Mouse (Mus musculus): ENCODE results near the gene Alk. TPM values are rescaled to one million over a fixed set of nuclear protein-coding genes. Genes with fewer than 3 reads are reported as not detected.

The Alk gene
- total RNA-seq (2015; ENCODE audit: low replicate concordance), result not detected in 2 replicates
- total RNA-seq (2017; ENCODE audit: low replicate concordance), result not detected in 2 replicates

DNA sequence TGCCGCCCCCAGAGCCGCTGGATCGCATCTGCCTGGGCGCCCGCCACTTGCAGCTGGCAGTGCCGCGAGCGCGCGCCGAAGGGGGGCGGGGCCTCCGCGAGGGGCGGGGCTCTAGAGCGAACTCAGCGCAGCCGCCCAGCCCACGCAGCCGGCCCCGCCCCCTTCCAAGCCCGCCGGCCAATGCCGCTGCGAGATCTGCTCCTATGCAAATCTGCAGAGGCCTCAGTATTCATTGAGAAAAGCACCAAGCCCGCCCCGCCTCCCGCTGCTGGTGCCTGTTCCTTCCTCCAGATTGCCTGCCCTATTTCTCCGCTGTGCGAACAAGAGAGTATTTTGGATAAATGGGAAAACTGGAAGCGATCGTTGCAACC is at the start of gene Alk:
Alk (minus strand) TSS at position 18 of the 371 bp plus-strand sequence.
- ATAC-seq (replicated peaks; ENCODE audit: low FRiP score, poor library complexity, severe bottlenecking), result no peak

DNA sequence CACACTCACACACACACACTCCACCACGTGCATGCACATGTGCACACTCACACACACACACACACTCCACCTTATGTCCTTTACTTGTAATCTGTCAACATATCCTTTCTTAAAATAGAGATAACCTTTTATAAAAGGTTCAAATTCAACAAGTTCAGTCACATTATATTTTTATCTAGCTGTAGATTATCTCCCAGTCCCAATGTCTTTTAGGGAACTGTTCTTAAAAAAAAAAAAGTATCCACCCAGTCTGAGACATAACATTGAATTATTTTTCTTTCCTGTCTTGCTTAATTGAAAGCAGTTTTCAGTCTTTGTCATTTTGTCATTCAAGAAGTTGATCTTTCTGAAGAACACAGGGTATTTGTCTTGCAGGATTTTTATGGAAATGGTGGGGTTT is 48.4 kb upstream of the Alk start:
- ATAC-seq (replicated peaks; ENCODE audit: low FRiP score, poor library complexity, severe bottlenecking), result no peak

DNA sequence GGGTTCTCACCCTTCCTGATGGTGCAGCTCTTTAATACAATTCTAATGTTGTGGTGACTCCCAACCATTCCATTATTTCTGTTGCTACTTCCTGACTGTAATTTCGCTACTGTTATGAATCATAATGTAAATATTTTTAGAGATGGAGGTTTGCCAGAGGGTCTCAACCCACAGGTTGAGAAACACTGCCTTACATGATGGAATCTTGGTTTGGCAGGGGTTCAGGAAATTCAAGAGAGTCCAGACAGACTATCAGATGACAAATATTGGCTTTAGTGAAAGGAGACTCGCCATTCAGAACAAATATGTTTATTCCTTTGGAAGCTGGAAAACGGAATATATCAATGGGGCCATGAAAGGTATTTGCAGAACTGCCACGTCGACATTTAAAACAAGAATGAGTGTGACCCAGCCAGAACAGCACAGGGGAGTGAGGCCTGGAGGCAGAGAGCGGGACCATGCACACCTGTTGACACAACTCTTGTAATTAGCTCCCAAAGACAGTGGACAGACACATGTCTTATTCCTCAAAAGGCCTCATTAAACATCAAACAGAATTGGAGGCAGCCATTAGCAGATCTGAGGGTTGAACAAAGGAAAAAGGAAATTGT is 44.3 kb upstream of the Alk start:
- no peak for ATAC-seq (replicated peaks; ENCODE audit: low FRiP score, poor library complexity, severe bottlenecking)

DNA sequence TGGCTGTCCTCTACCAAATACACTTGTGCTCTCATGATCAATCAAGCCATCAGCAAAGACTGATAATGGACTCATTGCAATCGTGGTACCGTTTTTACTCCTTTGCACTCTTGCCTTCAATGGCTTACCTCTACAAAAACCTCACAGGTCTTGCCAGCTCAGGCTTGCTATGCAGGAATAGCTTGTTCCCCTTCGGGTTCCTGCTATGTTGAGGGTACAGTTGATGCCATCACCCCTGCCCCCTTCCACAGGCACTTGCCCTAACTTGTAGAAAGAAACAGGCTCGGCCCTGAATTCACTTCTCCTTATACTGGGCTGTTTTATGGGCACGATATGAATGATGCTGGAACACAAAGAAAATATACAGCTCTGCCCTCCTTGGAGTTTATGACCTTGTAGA is 41.7 kb upstream of the Alk start:
- no peak for ATAC-seq (replicated peaks; ENCODE audit: low FRiP score, poor library complexity, severe bottlenecking)

DNA sequence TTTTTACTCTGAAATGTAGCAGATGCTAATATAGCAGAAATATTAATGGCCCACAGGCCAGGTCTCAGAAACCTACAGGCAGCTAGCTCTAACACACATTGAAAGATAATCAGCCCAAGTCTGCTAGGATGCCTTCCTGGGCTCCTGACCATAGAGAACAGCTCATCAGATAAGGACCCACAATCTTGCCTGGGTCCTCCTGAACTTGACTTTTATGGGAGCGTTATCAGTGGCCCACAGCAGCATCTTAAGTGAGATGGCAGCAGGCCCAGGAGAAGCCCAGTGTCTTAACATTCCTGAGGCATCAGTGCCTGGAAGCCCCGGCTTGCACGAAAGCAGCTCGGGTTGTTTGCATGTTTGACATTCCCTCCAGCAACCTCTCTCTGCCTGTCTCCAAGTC is 35.7 kb upstream of the Alk start:
- no peak for ATAC-seq (replicated peaks; ENCODE audit: low FRiP score, poor library complexity, severe bottlenecking)

DNA sequence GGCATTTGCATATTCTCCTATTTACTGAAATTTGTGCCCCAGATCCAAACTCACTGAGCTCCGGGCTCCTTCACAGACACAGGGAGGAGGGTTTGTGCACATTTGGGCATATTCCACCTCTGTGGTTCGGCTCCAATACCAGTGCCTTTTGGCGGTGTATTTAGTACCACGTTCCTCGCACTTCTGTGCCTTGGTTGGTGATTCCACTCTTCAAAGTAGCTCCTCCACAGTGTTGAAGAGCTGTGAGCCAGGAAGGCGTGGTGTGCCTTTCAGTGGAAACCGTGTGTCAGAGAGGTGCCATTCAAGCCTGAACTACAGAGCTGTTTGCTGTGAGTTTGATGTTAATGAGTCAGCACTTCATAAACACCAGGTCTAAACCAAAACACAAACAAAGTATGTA is 35.0 kb upstream of the Alk start:
- ATAC-seq (replicated peaks; ENCODE audit: low FRiP score, poor library complexity, severe bottlenecking), result no peak

DNA sequence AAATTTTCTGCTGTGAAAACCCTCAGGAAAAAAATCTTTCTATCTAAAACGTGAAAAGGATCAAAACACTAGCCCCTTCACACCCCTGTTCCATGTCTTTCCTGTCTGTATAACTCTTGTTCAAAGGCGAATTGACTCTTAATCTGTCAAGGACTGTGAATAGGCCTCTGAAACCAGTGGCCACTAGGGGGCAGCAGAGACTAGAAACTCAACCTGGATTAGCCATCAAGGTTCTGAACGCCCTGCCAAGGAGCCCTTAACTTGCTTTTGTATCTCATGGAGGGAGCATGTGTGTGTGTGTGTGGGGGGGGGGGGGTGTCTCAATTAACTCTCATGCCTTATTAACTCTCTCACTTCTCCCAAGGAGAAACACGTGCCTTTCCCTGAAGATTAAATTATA is 1.8 kb upstream of the Alk start:
- ATAC-seq (replicated peaks; ENCODE audit: low FRiP score, poor library complexity, severe bottlenecking), result 0 out of 2 replicates have a peak, but pooled peaks have one; percentile 55

DNA sequence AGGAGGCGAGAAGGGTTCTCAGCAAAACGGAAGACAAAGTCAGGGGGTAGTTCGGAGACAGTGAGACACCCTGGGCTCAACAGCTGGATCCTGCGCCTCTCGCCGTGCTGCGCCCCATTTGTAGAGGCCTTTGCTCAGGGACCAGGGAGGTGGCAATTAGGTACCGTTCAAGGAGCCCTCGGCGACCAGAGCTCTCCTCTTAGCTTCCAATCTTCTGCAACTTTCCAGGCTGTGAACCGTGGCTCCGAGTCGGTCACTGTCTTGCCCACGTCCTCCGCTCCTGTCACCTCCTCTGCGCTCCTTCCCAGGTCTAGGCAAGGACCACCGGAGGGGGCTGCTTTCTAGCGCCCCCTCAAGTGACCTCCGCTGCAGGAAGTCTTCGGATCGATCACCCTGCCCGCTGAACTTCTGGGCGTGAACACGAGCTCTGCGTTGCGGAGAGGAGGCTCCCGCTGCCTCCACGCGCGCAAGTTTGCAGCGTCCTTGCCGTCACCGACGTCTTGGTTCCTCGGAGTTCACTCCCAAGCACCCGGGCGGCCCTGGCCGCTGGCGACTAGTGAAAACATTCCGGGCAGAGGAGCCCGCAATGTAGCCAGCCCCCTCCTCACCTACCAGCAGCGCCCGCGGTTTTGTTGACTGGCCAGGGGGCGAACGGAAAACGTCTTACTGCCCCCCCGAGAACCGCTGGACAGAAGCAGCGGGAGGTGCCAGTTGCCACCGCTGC is 379 bp downstream of the Alk start:
- ATAC-seq (replicated peaks; ENCODE audit: low FRiP score, poor library complexity, severe bottlenecking), result no peak

DNA sequence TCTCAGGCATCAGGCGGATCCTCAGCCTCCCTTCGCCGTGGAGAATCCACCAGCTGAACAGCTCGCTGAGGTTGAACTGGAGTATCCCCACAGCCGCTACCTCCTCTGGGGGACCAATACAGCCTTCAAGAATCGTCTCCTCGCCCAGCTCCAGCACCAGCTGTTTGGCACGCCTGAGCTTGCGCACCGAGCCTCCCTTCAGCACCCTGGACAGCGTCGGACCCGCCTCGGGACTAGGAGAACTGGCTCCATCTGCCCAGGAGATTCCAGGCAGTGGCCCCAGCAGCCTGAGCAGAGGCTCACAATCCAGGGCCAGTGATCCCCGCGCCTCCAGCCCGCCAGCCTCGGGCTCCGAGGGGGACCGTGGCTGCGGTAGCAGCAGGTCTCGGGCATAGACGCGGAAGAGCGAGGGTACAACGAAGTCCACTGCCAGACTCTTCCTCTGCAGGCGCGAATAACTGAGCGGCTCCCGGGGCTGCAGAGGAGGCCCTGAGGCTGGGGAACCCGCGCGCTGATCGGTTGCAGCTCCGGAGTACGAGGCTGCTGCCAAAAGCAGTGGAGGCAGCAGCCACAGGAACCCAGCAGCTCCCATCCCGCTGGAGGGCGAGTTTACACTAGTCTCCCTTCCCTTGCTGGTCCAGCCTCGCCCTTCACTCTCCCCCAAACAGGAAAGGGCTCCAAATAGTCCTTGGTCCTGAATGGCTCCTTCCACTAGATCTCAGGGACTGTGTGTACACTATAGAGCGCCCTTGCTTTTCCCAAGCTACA is 1.1 kb downstream of the Alk start:
- ATAC-seq (replicated peaks; ENCODE audit: low FRiP score, poor library complexity, severe bottlenecking), result no peak

DNA sequence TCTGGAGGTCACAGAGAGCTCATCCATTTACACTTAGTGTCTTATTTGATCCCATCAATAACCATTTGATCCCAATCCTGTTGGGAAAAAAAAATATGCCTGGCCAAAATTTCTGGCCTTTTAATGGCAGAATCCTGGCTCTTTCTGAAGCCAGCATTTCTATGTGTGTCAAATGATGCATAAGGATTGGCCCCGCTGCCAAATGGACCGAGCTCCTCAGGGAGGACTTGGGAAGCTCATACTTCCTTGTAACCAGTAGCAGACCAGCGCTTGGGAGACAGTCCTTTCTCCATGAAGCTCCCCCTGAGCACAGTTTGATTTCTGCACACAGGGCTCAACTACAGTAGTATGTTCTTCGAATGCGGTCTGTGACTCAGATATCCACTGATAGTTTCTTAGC is 3.6 kb downstream of the Alk start:
- no peak for ATAC-seq (replicated peaks; ENCODE audit: low FRiP score, poor library complexity, severe bottlenecking)

DNA sequence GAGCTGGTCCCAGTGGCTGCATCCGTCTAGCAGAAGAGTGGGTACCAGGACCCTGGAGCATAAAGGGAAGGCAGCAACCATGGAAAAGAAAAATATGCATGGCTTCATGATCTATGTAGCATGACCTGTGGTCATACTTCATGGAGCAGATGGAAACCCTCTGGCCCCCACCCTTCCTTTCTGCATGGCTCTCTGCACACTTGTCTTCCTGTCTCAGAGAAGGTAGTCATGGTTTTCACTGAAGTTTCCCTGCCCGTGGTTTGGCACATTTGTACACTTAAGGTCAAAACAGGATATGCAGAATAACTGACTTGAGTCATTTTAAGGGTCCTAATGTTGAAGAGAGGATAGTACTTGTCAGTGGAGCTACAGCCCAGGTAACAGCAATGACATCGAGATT is 16.8 kb downstream of the Alk start:
- no peak for ATAC-seq (replicated peaks; ENCODE audit: low FRiP score, poor library complexity, severe bottlenecking)

DNA sequence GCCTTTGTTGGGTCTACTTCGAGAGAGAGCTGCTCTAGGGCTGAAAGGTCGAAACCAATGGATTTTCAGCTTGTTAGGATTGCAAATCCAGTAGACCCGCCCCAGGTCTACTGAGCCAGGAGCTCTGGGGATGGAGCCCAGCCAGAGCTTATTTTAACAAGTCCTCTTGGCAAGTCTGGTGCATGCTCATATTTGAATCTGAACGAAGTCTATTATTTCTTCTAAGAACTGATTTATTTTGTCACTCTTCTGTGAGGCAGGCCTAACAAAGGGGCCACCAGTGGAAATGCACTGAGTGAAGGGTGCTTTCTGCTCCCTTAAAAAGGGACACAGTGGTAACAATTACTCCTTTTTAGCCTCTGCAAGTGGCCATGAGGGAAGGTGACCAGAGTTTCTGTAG is 24.3 kb downstream of the Alk start:
- no peak for ATAC-seq (replicated peaks; ENCODE audit: low FRiP score, poor library complexity, severe bottlenecking)

DNA sequence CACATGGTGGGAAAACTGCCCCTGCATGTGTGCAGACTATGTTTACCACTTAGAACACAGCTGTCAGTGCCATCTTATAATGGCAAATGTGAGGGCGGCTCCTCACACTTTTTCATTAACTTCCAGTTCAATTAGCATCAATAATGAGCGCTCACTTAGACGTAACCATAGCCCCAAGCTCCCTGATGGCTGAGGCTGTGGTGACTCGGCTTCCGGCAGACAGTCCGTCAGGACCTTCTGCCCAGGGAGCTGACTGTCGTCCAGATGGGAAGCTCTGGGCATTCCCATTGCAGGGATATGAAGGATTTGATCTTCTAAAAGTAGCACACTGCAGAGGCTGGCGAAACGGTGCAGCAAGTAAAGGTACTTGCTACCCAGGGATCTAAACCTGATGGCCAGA is 25.1 kb downstream of the Alk start:
- ATAC-seq (replicated peaks; ENCODE audit: low FRiP score, poor library complexity, severe bottlenecking), result no peak

DNA sequence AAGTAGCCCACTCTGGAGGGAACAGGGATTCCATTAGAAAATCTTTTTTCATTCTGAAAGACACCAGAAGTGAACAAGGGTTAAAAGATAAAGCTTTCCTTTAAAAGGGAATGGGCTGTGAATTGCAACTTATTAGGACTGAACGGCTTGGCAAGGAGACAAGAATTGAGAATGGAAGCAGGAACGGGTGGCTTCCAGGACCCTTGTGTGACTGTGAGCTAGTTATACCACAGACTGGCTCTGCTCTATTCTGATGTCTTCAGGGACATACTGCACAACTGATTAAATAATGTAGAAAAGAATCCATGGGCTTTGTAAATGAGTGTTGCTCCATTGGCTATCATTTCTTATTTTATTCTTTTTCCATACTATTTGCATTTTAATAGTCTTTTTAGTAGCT is 33.0 kb downstream of the Alk start:
- no peak for ATAC-seq (replicated peaks; ENCODE audit: low FRiP score, poor library complexity, severe bottlenecking)

DNA sequence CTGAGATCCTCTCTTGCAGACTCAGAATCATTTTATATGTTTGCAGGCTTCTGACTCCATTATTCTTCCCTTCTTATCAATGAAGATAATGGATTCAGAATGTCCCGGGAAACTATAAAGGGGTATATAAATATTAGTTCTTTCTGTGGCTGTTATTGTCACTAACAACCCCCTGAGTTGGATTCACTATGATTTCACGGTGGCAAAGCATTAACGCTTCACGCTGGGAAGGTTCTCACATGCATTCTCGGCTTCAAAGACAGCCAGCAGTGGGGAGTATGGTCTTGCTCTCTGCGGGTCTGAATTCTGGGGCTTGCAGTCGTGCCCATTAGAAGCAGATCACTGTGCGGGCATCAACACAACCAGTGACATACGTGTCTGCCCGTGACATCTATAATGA is 34.9 kb downstream of the Alk start:
- ATAC-seq (replicated peaks; ENCODE audit: low FRiP score, poor library complexity, severe bottlenecking), result no peak

DNA sequence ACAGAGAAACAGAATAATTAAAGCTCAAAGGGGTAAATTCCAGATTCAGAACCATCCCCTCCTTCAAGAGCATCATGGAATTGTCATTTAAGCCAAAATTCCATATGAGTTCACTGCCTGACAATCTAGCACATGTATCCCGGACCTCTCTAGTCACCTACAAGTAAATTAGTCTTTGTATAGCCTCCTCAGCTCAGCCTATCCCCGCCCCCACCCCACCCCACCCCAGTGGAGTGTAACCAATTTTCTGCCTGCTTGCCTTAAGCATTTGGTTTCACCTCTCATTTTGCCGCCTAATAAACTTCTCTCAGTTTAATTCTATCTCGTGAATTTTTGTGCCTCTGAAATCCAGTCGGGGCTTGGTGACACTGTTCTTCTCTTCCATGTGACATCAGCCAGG is 41.0 kb downstream of the Alk start:
- ATAC-seq (replicated peaks; ENCODE audit: low FRiP score, poor library complexity, severe bottlenecking), result no peak

DNA sequence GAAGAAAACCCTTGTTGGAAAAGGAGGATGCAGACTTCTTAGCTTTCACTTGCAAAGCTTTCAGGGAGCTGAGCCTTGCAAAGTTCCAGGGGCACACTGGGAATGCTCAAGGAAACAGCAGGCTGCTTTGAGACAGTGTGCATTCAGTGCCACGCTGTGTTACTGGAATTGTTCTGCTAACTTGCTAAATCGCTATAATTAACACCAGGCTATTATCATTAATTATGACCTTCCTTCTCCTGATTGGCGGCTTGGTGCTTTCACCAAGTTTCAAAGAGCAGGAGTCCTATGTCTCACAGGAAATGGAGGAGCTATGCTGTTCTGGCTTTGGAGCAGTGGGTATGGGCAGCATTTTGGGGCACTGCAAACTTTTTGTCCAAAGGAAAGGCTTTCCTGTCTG is 43.0 kb downstream of the Alk start:
- no peak for ATAC-seq (replicated peaks; ENCODE audit: low FRiP score, poor library complexity, severe bottlenecking)

DNA sequence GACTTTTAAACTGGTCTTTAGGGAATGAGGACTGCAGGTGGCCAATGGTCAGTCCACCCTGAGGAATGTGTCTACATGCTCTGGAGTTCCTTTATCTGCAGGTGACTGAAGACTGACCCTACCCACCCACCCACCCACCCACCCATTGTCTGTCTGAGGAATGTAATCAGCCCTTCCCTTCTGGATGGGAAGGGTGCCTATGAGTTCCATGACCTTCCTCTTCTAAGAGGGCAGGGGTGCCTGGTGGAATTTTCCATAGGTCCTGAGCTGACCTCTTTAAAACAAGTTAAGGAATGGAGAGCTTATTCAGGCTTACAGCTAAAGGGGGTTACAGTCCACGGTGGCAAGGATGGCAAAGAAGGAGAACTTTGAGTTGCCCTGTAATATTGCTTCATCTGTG is 43.7 kb downstream of the Alk start:
- ATAC-seq (replicated peaks; ENCODE audit: low FRiP score, poor library complexity, severe bottlenecking), result no peak

DNA sequence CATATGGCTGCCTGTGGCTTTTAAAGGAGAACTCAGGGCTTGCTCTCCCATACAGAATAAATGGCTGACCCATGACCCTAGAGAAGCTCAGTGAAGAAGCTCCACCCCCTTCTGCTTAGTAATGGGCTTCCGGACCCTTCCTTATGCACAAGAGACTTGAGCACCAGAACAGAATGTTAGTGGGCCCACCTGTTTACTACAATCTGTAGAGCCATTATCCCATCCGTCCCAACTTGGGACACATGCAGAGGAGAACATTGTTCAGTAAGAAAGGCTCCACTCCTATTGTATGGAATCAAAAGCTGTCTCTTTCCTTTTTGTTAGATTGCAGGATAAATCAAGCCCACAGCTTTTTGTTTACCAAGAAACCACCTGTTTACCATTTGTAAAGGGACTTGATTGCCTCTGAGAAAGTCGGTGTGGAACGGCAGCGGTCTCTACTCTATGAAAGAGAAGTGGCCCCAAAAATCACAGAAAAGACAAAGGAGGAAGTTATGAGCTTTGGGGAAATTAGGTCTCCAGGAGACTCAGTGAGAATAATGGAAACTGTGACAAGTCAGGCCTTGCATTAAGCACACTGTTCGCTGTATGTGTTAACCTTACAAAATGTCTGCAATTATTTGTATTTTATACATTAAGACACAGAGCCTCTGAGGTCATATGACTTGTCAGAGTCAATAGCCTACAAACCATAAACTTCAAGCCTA is 47.2 kb downstream of the Alk start:
- no peak for ATAC-seq (replicated peaks; ENCODE audit: low FRiP score, poor library complexity, severe bottlenecking)

DNA sequence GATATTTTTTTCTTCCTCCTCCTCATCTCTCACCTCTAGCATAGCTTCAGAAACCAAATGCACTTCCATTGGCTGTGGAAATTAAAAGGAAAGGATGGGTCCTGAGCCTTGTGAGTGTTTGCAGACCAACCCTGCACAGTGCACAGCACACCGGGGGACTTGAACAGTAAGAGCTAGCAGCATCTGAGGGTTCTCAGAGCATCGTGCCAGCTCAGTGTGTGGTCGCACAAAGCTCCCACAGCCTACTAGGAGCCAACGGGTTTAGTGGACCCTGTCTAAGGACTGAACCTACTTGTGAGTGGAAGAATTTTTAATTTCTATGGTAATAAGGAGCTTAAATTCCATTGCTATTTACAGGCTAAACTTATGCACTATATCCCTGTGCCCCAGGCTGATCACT is 58.2 kb downstream of the Alk start:
- no peak for ATAC-seq (replicated peaks; ENCODE audit: low FRiP score, poor library complexity, severe bottlenecking)

DNA sequence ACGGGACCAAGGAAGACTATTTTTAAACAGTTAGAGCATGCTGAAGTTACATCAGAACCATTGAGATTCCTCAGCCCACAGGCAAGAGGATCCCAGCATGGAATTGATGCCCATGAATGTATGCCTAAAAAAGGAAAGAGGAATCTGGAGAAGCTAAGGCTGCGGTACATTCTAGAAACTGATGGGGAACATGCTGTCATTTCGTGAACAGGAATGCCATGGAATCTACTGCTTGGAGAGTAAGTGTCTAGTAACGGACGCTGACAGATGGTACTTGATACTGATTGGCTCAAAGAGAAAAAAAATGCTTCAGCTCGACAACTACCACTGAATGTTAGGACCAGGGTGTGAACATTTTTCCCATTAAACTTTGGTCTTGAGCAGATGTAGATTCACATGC is 69.1 kb downstream of the Alk start:
- ATAC-seq (replicated peaks; ENCODE audit: low FRiP score, poor library complexity, severe bottlenecking), result no peak

Measured in erythroblast, adult 5-6 weeks (primary cell).